Mouse (Mus musculus) left cerebral cortex, adult 11 months (tissue): ENCODE results near the gene Unc5cl.

Source experiments
- DNase-seq: peaks from one replicate; pipeline ENCODE4 v3.0.0; 2022; ENCODE audit warnings: low spot score

Unc5cl gene

DNA sequence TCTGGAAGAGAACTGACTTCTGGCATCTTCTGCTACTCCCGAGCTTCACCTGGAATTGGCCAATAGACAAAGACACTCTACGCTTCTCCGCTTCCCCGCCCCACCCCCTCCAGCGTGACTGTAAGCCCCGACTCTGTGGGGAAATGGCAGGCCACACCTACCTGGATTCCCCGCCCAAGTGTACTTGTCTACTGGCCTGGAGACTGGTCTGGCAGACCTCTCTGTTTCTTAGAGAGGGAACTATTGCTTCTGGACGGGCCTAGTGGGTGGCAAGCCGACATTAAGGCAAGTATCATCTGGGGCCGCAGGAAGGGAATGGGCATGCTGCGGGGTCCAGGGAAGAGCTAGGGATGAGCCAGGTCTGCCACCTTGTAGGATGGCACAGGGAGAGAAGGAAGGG, at the start of gene Unc5cl:
TSS of gene Unc5cl (plus strand) at position 214 of the 400 bp plus-strand sequence.
- DNase-seq = no peak

DNA sequence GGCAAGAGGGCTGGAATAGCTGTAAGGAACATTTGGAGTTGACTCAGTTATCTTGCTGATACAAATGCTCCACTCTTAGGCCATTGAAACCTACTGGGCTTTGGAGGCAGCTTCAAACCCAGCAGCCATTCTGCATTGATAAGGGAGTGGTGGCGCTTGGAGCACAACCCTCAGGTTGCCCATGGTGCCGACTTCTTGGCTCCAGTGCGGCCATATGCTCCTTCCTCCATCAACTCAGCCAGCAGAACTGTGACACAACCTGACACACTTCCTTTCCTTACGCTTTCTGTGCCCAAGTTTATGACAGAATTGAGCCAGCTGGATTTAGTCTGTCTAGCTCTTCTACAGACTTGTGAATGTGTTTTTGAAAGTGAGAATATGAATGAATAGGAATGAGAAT, 47.5 kb upstream of the Unc5cl start:
- peak; percentile 13 for DNase-seq

DNA sequence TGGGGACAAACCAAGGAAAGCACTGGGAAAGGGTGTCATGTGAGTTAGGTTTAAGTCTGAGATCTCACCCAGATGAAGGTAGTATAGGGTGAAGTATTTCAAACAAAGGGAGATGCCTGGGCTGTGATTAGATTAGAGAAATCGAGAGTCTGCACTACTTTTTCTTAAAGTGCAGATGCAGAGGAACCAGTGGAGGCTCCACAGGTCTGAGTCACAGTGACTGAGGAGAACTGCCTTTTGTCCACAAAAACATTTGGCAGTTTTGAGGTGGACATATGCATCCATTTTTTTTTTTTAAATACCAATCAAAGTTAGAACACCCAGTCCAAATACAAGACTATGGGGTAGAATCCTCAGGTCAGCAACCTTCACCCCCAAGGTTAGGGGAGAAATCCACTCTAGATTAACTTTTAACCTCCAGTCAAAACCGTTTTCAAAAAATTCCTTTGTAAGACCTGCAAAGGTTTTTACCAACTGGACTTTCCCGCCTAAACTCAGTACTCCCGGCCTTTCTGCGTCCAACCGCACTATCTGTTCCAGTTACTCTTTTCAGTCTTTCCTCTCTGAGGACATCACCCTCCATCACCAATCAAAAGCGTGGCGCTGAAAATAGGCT, 46.7 kb upstream of the Unc5cl start:
- DNase-seq = no peak

DNA sequence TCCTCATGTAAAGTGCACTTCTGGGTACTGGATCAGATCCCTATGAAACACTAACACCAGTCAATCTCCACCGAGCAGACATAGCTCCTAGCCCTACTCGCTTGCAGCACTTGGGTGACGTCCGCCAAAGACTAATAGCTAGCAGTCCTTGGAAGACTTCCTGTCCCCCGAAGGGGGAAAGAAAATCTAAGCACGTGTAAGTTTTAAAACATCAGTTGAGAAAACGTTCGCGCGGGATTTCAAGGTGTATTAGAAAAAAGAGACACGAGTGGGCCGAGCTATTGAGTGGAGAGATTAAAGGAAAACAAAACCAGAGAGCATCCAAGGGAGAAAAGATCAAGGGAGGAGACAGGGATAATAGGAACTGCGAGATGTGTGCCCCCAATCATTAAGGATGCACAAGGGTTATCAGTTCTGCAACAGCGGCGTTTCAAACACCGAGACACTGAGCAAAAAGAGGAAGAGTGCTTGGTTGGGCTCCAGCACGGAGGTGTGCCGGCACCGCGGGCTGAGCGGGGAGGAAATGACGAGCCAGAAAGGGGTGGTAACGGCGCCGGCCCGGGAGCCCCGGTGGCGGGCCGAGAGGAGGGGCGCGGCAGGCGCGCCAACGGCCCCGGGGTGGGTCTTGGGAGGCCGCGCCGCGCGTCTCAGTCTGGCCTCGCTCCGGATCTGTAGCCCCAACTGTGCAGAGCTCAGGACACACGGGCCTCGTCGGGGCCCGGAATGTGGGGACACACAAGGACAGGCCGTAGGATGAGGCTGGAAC, 46.0 kb upstream of the Unc5cl start:
- peak; percentile 40 for DNase-seq

DNA sequence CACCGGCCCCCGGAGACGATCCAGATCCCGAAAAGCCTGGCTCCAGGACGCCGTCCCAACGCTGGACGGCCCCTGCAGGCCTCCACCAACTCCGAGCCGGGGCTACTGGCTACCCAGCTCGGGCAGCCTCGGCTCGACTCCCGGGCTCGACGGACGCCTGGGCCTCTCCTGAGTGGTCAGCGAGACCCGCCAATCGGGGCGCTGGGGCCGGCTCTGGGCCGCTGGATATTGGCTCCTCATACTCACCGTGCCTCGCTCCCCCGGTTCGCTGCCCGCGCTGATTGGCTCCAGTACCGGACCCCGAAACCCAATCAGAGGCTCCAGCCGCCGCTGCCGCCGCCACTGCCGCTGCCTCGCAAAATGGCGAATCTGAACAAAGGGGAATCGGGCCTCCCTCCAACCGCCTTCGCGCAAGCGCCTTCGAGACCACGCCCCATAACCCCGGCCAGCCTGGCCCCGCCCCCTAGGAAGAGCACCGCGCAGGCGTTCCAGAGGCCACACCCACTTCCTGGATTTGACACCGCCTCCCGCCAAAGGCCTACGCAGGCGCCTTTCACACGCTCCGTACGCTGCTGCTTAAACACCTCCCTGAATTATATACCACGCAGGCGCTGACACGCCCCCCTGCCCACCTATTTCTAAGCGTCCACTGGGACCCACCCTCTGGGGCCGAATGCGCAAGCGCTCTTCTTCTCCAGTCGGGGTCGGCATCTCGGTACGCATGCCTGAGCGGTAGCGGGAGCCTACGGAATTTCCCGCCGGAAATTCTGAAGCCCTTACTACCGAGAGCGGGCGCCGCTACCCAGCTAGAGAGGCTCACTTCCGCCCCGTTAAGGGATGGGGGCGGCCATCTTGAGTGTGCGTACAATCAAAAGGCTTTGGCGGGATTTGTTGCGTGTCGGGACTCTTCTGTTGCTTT, 45.1 kb upstream of the Unc5cl start, which contains the start of the genes Nfya and Oard1:
TSS of gene Nfya (minus strand) at position 527 of the 919 bp plus-strand sequence.
TSS of gene Oard1 (plus strand) at position 635 of the 919 bp plus-strand sequence.
- DNase-seq = peak; percentile 100

DNA sequence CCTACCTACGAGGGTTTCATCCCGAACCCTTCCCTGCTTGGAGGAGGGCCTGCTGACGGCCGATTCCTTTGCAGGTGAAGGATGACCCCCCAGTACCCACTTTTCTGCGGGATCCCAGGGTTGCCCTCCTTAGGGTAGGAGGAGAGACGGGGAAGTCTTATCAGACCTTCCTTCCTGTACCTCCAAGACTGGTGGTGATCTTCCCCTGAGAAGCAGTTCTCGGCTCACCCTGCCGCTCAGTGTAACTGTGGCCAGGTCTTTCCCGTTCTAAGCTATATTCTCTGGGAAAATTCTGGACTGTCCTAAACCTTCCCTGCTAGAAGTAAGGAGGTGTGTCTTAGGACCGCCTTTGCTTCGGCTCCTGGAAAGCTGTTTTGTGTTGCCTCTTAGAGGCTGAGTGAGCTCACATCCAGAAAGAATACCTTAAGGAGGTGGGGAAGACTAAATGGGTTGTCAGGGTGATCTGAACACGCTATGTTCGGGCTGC, 44.4 kb upstream of the Unc5cl start:
- no peak for DNase-seq

DNA sequence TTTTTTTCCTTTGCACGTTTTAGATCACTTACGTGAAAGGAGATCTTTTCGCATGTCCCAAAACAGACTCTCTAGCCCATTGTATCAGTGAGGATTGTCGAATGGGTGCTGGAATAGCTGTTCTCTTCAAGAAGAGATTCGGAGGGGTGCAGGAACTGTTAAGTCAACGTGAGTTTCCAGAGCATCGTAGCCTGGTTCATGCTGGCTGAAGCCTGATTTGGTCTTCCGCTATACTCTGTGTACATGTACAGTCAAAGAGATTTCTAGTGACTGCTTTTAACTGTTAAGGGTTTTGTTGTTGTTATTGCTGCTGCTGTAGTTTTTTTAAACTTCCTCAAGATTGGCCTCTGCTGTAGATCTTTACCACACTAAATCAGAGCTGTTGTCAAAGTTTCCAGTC, 43.5 kb upstream of the Unc5cl start:
- no peak for DNase-seq

DNA sequence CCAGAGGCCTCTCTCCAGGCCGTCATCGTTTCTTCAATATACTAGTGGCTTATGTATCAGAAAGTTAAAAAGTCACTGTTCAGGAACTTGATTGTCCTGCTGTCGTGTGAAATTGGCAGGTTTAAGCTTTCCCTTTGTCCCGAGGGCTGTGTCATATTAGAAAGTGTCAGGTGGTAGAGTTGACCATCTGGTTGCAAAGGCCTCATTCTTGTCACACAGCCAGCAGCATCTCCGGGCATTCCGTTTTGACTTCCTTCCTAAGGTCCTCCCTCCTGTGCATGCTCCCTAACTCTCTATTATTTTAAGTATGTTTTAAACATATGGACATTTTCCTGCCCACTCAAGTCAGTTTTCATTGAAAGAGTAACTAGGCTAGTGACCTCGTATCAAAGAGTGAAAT, 38.7 kb upstream of the Unc5cl start:
- no peak for DNase-seq

DNA sequence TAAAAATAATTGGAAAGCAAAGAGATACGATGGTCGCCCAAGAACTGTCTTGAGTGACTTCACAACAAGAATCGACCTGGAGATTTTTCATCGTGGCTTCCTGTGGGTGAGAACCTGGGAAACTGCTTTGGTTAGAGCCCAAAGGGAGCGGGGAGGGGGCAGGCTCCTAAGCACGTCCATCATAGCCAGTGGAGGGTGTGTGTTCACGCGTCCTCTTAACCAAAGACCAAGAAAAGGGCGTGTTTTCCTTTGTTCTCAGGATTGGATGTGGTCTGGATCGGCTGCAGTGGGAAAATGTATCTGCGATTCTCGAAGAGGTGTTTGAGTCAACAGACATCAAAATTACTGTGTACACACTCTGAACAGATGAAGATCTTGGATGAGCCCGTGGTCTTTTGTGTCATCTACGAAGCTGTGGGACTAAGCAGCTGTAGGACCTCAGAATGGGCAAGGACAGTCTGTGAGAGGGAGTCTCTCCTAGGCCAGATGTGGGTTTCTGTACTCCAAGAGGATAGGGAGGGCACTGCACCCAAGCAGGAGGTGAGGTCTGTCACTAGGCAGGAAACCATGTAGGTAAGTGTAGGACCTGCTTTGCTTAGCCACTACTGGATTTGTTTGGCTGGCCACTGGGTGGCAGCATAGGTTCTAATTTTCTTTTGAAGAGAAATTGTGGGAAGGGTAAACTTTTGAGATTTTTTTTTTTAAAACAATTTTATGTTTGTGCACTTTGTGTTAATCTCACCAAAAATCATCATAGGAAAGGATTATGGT, 38.1 kb upstream of the Unc5cl start:
- DNase-seq = no peak

DNA sequence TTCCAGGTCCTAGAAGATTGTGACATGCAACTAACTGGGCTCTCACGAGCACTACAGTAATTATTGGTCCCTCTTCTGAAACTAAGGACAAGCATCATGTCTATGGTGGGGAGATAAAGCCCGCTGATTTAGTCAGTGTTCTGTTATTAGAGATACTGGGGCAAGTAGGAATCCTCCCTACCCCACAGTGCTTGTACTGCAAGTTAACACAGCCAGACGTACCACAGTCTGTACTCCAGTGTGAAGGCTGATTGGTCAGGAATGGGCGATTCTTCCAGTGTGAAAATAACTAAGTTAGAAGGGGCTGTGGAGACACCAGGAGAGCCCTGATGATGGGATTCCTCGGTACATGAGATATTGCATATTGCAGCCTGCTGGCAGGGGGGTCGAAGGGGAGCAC, 37.2 kb upstream of the Unc5cl start:
- DNase-seq = no peak

DNA sequence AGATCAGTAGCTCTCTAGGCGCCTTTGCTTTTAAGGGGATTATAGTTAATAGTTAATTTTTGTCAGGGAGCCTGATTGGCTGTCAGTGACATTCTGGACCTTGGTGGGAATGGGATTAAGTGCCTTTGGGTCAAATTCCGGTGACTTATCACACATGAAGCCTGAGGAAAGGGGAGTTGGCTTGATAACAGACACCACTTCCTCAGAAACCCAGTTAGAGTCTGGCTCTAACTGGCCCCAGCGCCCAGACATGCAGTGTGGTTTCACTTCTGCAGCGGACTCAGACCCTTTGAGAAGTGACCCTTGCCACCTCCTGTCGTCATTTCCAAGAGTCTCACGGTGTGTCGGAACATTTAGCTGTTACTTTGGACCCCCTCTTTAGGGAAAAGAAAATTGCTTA, 36.5 kb upstream of the Unc5cl start:
- no peak for DNase-seq

DNA sequence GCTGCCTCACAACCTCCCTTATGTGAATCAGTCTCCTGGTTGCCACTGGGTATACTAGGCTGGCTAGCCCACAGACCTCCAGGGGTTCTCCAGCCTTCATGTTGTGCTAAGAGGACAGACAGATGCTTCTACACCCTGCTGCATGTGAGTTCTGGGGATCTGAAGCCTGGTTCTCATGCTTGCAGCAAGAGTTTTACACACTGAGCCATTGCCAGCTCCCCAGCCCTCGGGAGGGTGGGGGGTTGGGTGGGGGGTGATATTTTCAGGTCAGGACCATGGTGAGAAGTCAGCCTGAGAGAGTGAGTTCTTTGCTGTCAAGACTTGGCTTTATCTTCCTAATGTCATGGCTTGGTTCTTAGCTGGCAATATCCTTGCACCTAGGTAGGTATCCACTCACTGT, 35.9 kb upstream of the Unc5cl start:
- DNase-seq = no peak

DNA sequence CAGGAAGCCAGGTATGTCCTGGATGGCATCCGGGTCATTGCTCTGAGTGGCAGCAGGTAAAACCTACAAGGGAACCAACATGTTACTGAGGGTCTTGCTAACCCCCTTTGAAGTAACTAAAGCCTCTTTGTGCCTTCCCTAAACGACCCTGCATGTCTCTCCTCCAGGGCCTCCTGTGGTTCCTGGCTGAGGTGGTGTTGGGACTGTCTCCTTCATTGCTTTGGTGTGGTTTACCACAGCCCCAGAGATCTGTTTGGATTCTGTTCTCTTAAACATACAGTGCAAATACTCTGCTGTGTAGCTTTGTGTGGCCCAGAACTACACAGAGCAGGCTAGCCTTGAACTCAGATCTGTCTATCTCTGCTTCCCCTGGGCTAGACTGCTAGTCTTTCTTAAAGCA, 35.1 kb upstream of the Unc5cl start:
- no peak for DNase-seq

DNA sequence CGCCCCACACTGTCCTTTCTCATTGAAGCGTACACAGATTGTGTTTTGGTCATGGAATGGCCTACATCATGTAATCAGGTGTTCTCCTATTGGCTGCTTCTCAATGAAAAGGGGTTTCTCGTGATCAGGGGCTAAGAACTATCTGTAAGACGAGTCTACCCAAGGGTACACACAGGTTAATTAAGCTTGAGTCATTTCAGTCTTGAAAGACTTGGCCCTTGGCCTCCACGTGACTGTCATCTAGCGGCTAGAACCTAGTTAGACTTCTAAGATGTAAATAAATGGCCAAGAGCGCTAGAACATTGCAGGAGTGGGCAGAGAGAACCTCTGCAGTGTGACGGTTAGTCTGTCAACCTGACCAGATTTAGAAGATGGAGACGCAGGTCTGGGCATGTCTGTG, 30.5 kb upstream of the Unc5cl start:
- no peak for DNase-seq

DNA sequence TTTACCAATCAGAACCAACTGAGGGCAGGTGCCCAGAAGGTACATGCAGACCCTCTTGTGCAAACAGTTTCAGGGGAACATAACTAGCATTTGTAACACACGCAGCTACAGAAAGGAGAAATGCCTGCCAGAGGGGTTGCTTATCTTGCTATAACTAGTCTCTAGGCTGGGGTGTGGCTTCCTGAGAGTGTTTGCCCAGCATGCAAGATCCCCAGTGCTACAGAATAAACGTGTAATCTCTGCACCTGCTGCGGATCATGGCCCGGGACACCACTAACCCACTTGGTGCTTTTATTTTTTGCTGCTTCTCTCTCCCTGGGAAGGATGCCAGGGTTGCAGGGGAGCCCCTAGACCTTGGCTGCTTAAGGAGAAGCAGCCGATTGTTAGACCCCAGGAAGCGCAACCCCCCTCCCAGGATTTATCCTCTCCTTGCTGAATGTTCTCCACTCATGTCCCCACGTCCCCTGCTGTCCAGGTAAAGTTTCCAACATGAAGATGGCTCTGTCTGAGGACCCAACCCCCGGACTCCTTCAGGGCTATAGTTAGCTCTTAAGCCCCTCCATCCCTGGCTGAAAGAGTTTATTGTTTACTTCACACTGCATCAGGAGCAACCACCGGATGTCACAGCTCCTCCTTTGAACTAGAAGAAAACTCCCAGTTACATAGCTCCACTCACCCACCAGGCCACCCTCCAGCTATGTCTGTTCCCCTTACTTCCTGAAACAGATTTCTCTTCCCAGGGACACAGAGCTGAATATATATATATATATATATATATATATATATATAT, 28.7 kb upstream of the Unc5cl start:
- no peak for DNase-seq

DNA sequence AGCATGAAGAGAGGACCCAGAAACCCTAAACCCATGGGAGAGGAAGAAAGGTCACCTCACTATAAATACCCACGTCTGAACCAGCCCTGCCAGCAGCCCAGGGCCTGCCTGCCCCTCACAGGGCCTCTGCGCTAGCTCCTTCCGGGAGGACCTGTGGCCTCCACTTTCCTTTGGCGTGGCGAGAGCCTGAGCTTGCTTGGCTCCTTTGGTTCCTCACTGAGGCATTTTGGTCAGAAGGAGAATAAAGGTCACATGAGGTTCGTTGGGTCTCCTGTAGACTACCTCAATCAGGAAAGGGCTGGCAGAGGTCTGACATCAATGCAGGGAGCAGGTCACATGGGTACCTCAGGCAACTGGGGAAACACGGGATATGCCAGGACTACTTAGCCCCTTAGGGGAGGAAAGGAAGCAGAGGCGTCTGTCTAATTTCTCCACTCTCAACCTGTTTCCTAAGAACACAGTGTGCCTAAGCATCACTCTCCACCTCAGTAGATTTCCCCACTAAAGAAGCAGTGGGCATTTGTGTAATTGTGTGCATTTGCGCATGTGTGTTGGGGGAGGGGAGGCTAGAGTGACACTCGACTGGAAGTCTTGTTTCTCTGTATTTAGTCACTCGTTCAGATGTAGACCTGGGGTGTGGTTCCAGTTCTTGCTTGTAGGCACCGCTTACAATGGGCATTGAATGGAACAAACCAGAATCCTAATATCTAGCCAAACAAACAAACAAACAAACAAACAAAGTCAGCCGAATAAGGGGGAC, 27.5 kb upstream of the Unc5cl start:
- DNase-seq = no peak

DNA sequence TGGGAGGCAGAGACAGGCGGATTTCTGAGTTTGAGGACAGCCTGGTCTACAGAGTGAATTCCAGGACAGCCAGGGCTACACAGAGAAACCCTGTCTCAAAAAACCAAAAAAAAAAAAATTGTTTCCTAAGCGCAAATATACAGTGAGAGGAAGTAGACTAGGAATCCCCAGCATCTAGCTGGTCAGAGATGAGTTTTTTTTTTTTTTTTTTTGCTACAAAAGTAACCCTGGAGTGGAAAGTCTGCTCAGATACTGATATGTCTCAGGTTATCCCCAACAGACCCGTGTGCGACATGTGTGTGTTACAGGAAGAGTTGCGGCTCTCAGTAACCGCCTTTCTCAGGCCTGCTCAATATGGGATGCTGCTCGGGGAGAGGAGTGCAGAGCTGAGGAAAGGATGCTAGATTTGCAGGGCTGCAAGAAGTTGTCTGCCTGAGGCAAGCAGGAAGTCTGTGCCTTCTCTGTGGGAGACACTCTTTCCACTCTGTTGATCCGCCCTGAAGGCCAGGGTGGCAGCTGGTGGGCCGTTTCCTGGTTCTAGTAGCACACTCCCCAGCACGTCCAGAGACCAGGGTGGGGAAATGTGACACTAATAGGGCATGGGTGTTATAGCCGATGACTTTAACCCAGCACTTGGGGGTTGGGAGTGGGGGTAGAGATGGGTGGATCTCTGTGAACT, 26.7 kb upstream of the Unc5cl start:
- no peak for DNase-seq

DNA sequence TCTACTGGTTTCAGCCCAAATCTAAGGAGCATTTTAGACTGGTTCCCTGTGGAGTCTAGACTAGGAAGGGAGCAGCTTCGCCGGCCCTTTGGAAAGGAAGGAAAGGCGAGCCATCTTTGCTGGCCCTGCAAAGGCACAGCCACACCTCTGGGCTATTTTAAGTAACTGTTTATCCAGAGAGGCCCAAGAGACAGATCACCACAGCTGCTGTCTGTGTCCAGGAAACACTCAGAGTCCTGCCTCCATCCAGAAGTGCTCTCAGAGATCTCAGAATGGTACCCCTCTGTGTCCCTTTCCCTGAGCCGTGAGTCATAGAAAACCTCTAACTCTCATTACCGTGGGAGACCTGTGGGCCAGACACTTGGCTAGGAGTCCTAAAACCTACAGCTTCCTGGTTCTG, 24.3 kb upstream of the Unc5cl start:
- no peak for DNase-seq

DNA sequence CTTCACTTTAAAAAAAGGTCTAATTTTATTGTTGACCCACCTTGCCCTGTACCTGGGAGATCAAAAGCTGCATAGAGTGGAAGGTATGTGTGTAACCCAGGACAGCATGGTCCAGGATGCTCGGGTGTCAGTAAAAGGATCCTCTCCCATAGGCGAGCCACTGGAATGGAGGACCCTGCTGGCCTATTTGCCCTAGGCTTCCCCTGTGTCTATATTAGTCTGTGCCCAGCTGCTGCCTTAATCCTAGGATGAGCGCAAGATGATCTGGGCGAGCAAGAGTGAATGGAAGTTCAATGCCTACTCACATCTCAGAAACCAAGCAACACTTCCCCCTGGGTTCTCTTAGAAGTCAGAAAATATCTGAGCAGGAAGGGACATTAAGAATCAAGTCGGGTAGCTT, 23.6 kb upstream of the Unc5cl start:
- no peak for DNase-seq
